Comparison of ENCODE assay signal across 9 mouse cellular contexts in genomic region chr16:38131756-38132155, GRCm38 (mm10). TPM values are rescaled to one million over a fixed set of nuclear protein-coding genes. Genes with fewer than 3 reads are reported as not detected.
DNase-seq lines count a peak whose midpoint lies in the region; TF ChIP-seq lines count a peak whose summit lies in the region.
"Had no signal": no experiment of that assay in that cellular context is flagged by ENCODE, and none has a peak within 500 bp of the region (broad histone marks: within the 10 kb centered on the region; RNA-seq: fewer than 3 reads in every experiment).

No protein-coding gene starts in this region.

- peak overlapping the region; percentile 24; the same call in 1 of the 2 replicates for H3K27ac ChIP-seq in layer of hippocampus, adult 2 months
- H3K27ac ChIP-seq: neural tube, embryonic 12.5 days had no signal

- peak overlapping the region; percentile 14 for H3K4me3 ChIP-seq in layer of hippocampus, adult 2 months
- H3K4me3 ChIP-seq: neural tube, embryonic 12.5 days had no signal

- intact Hi-C loops in left cerebral cortex, postnatal 4 days (cut with DNase I) = no loop called here

- TF ChIP-seq CTCF in layer of hippocampus, adult 2 months (conservative IDR thresholded peaks at IDR 0.05) = no peak

- no peak for DNase-seq in layer of hippocampus, adult 2 months (ENCODE audit: low spot score in 2 of 2)
- no peak for DNase-seq in layer of hippocampus, adult 8-10 months (ENCODE audit: low spot score in 2 of 2)
- peak; percentile 63 for DNase-seq in c-Kit-positive CD71-negative TER-119-negative erythroid progenitor cells, embryonic 14.5 days (ENCODE audit: low read depth)
- peak; percentile 45 for DNase-seq in heart, postnatal 4 days
- DNase-seq in lung, adult 18-20 months = peak; percentile 53 to 54
- DNase-seq in spleen, postnatal 36 days (ENCODE audit: low spot score in 2 of 2) = peak; percentile 61 to 66
- no peak for DNase-seq in urinary bladder, adult 2 months (ENCODE audit: low spot score)
- no peak for DNase-seq in left cerebral cortex, postnatal 4 days

RNA-seq across cellular contexts. Expression of gene Gsk3b, which starts 43.0 kb away (rescaled TPM):
- 100 to 1,000 TPM; 152 to 153 TPM for total RNA-seq in layer of hippocampus, adult 2 months (2021)
- total RNA-seq in layer of hippocampus, adult 8-10 months (2022) = 100 to 1,000 TPM; 142 to 170 (median 159) TPM
- total RNA-seq in heart, postnatal 4 days (2021) = 10 to 100 TPM; 74.5 to 76.9 TPM
- 10.4 and 18.8 TPM in 2 replicates for polyA plus RNA-seq in urinary bladder, adult 2 months (2012; rRNA removed)
- total RNA-seq in left cerebral cortex, postnatal 4 days (2021) = 100 to 1,000 TPM; 267 to 269 TPM

Comparison
In these comparisons a context has a peak if more than half of its experiments do, and no peak if none do; other contexts are left out.
1. DNase-seq: peak in c-Kit-positive CD71-negative TER-119-negative erythroid progenitor cells, embryonic 14.5 days (single experiment), heart, postnatal 4 days (single experiment), lung, adult 18-20 months (2 of 2) and spleen, postnatal 36 days (2 of 2); none in layer of hippocampus, adult 2 months (0 of 2), layer of hippocampus, adult 8-10 months (0 of 2), urinary bladder, adult 2 months (single experiment) and left cerebral cortex, postnatal 4 days (single experiment).